Mouse (Mus musculus): Measurements from ENCODE around the gene Ror1.

Gene Ror1

DNA sequence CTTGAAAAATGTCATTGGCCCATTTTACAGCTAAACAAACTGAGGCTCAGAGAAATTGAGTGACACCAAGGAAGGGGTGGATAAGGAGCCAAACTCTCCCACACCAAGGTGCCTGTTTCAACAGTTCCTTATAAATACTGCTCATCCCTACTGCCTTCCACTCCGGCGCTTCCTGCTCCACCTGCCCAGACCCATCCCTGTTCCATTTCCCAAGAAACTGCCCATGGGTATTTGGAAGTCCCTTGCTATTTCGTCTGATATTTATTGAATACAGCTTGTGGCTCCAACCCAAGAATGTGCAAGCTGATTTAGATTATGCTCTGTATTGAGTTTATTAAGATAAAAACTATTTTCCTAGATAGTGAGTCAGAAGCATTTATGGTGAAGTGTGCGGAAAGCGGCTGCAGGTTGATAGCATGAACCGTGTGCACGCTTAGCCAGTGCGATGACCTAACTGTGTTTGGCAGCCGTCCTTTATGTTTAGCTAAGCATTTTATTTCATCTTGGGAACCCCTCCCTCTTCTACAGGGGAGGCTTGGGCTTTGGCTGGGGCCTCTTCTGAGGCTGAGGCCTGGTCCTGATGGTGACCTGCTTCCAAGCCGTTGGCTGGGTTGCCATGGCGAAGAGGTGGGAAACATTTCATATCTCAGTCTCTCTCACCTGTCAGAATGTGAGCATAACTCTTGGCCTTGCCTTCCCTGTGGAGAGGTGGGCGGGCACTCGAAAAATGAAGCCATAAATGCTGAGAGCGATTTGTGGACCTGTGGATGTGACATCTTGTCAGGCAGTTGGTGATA lies 229.3 kb downstream of the Ror1 start:
- DNase-seq = peak; percentile 21 to 30

DNA sequence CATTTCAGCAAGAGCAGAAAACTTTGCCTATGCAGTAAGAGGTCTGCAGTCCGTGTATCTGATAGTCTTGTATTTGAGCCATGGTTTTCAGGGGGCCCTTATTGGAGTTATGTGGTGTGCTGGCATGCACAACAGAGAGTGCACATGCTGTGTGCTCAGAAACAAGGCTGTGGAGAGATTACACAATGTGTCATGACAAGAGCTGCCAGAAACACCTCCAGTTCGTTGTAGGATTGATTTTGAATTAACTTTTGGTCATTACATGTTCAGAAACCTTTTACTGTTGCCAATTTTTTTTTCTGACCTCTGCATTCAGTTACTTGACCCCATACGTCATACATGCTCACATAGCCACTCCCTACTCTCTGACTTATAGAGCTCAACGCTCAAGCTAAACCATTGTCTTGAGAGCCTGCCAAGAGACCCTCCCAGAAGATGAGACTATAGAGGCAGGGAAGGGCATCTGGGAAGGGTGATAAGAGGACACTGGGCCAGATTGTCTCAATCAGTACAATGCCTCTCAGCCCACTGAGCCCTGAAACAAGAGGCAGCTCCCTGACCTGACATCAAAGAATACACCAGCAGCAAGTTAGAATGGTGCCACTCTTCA lies 232.9 kb downstream of the Ror1 start:
- peak; percentile 25 to 27 for DNase-seq

DNA sequence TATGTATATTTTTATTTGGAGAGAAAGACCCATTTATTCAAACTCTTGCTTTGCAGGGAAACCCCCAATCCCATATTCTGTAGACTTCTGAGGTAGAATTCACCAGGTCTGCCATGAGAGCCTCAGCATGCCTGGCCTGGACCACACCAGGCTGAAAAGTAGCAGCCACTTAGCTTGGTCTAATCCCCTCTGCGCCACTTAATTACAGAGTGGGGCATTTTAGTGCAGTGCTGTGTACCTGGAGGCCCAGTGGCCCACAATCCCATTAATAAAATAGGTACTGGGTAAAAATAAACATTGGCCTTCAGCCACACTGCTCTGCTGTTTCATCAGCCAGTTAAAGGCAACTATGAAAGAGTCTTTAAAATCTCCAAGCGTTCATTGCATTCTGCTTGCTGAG lies 239.6 kb downstream of the Ror1 start:
- DNase-seq = no peak

GRCm38 (mm10) chr4:100347791-100348190 lies 252.2 kb downstream of the Ror1 start:
- DNase-seq = no peak

DNA sequence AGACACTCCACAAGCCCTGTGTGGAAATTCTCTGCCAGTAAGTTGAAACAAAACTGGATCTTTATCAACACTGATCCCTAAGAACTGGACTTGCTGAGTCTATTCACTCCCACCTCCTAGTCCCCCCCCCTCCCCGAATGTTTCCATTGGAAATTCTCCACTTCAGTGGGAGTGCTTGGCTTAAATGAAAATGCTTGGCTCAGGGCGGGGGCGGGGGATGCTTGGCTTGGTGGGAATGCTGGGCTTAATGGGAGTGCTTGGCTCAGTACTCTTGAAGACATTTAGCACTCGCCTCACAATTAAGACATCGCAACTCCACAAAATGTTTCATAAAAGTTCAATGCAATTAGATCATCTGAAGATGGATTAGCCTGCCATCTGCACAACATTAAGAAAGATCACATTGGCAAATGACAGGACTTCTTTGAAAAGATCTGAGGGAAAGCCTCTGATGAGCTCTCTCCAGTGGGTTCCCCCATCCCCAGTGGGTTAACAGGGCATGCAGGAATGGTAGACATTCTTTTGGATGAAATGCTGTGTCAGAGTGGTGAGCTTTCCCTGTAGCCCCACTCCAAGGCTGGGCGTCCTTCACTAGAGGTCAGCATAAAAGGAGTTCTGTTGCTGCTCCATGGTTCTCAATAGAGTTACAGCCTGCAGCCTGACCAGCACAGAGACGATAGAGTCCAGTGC lies 254.7 kb downstream of the Ror1 start:
- DNase-seq = no peak

- DNase-seq = no peak
Observed at GRCm38 (mm10) chr4:100351797-100352290, 256.3 kb downstream of the Ror1 start.

DNA sequence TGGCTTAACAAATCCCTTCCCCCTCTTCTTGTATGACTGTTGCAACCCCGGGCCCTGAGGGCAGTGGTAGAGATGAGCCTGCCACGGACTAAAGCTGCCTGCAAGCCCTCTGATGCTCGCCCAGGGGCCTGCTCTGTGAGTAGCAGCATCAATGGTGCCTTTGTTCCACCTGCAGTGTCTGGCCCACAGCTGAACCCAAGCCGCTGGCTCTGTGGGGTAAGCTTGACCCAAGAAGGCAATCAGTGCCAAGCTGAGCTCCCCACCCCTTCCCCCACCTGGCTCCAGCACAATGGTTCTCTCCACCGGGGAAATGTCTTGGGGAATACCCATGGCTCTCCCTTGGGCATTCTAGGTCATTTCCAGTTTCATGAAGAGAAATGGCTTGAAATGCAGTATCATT lies 260.0 kb downstream of the Ror1 start:
- DNase-seq = peak in 1 of 2 experiments; percentile 12

- no peak for DNase-seq
Observed at GRCm38 (mm10) chr4:100357881-100358589, 262.4 kb downstream of the Ror1 start.

- DNase-seq = no peak
Observed at GRCm38 (mm10) chr4:100363666-100364065, 268.1 kb downstream of the Ror1 start.

DNA sequence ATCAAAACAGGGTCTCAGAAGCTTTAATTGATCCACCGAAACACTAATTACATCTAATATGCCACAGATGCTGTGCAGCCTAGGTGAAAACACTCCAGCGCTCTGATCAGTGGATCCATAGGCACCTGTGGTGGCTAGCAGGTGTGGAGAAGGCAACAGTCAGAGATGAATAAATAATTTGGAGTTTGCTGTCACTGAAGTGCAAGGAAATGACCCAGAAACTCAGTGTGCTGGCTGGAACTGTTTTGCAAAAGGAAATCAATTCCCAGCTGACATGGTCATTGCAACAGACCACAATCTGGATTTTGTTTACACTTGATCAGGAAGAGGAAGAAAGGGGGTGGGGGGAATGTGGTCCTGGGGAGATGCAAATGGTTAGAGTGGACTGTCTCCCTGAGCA lies 273.1 kb downstream of the Ror1 start:
- DNase-seq = no peak

- DNase-seq = no peak
Observed at GRCm38 (mm10) chr4:100369541-100370174, 274.1 kb downstream of the Ror1 start.

DNA sequence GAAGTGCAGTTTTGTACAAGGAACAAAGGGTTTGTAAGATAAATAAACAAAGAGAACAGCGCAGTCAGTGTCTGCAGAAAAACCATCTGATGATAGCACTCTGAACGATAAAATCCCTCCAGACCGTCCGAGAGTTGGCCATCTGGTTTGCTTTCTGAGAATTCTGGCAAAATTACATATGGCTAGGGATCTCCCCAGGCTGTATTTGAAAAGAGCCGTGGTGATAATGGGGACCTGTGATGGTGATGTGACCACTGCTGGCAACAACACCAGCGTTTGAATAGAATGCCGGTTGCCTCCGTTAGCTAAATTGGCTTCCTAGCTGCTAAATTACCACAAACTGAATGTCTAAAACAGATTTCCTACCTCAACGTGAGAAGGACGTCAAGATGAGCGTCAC lies 277.2 kb downstream of the Ror1 start:
- DNase-seq = peak; percentile 40 to 64

- DNase-seq = no peak
Observed at GRCm38 (mm10) chr4:100373780-100374179, 278.2 kb downstream of the Ror1 start.

- peak in 1 of 2 experiments; percentile 22 for DNase-seq
Observed at GRCm38 (mm10) chr4:100375286-100375685, 279.7 kb downstream of the Ror1 start.

DNA sequence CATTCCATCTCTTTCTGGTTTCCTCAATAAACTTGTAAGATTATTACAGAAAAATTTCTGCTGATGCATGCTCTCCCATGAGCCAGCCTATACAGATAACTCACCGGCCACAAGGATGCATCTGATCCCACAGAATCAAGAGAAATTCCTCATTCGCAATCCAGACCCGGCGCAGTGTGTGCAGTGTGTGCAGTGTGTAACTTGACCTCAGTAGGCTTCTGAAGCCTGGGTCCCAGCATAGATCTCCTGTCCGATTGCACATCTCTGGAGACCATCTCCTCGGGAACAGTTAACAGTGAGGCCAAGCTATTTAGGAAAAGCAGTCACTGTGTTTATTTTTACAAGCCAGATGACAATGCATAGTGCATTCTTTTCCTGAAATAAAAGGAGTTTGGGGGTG lies 280.6 kb downstream of the Ror1 start:
- DNase-seq = no peak

DNA sequence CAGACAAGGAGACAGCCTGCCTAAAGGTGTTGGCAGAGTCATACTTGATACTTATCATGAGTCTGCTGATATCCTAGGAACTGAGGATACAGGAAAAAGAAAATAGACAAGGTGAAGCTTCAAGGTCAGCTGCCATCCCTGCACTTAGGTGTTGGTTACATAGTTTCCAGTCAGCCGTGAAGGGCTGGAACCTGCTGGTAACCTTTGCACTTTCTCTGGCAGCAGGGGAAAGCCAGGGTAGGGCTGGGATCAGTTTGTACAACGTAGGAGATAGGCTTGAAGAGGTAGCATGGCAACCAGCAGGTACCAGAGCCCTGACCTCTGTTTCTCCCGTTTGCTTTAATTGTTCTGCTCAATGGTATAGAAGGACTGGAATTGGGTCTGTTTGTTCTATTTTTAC lies 281.6 kb downstream of the Ror1 start:
- no peak for DNase-seq

DNA sequence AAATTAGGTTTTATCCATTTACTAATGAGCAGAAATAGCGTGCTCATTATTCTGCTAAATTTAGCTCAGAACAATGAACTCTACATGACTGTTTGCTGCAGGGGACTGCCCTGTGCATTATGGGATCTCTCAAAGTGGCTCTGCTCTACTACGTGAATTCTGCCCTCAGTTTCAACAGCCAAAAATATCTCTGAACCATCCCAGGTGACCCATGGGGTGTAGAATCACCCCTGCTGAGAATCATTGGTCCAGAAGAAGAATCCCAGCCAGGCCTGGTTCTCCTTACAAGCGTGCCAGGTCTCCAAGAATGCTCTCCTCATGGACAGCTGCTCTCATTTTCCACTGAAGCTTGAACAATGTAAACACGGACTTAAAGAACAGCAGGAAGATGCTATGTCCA lies 282.4 kb downstream of the Ror1 start:
- peak; percentile 30 to 63 for DNase-seq

DNA sequence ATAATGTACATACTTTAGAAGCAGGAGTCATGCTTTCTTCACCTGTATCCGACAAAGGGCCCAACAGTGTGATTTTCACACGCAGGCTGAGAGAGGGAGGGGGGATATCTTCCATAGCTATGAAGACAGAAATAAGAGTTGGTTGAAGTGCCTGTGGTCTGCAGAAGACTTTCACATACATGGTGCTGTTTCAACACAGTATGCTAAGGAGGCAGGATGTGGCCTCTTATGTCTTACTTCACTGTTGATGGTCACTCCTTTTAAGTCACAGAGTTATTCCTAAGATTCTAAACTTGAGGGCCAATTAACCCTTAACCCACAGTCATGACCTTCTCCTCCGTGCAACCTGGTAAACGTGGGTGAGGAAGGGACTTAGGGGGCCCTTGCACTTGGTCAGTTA lies 286.2 kb downstream of the Ror1 start:
- no peak for DNase-seq

- peak; percentile 41 to 43 for DNase-seq
Observed at GRCm38 (mm10) chr4:100386272-100386988, 290.8 kb downstream of the Ror1 start.

GRCm38 (mm10) chr4:100390436-100390835 lies 294.8 kb downstream of the Ror1 start:
- DNase-seq = no peak

DNA sequence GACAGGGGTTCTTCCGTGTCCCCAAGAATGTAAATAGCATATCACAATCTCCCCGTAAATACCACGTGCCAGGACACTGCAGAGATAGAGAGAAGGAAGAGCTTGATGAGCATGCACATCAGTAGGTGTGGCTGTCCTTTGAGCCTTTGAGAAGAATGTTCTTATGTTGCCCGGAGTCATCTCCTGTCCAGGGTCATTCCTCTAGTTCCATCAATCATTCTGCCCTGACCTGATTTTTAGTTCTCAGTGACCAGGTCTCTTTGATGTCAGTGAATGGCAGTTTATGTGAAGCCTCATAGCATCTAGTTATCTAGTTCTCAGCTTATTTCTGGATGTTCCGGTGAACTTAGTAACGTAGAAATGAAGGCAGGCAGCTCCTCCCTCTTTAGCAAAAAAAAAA lies 295.4 kb downstream of the Ror1 start:
- DNase-seq = no peak

Data from cerebellum, postnatal 14 days (tissue).